Mouse (Mus musculus) lung, adult 18-20 months (tissue): Measurements from ENCODE around the gene Larp4.

Experiments used
- DNase-seq, 2 experiments: peaks; one replicate each; pipeline ENCODE4 v3.0.0; 2022; ENCODE audit warnings: mixed read lengths in 2 of 2

The Larp4 gene

DNA sequence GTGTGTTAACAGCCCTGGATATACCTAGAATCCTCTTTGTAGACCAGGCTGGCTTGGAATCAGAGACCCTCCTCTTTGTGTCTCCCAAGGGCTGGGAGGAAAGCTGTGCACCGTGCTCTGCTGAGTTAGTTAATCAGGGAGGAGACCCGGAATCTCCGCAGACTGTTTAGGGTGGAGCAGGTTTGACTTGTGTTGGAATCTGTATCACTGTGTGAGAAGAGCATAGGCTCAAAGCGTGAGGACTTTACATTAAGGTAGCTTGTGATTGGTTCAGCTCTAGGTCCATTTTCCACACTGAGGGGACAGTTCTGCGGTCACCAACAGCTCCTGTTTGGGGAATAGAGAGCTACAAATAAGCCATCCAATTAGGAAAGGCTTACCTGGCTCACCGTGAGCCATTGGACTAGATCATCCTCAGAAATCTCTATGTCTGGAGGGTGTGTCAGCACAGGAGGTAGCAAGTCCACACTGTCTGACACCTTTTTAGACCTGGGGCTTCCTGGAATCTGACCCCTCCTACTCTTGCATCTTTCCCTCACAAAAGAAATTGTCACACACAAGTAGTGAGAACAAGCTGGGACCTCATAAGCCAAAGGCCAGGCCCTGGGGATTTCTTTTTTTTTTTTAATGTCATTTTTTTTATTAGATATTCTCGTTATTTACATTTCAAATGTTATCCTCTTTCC is 89.9 kb downstream of the Larp4 start:
- DNase-seq: no peak

DNA sequence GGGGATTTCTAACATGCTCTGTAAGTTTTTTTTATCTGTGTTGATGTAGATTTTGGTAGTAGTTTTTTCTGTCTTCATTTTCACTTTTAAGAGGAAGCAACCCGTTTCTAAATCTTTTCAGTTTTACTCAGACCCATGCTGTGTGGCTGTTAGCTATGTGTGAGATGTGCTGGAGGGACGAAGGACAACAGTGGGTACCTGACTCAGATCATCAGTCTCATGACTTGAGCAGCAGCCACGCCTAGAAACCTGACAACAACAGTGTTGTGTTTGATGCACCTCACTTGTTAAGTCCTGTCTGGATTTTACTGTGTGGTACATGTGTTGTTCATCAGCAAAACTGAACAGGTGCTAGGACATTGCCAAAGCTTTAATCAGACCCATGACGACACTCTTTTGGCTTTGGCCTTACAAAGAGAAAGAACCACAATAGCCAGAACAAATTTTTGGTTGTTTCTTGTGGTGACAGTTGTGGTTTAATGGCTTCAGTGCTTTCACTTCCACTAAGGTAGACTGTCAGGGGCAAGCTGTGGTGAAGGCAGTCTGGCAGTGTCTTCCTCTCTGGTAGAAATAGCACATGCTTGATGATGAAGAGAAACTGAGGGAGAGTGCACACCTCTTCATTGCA is 90.8 kb downstream of the Larp4 start:
- no peak for DNase-seq

DNA sequence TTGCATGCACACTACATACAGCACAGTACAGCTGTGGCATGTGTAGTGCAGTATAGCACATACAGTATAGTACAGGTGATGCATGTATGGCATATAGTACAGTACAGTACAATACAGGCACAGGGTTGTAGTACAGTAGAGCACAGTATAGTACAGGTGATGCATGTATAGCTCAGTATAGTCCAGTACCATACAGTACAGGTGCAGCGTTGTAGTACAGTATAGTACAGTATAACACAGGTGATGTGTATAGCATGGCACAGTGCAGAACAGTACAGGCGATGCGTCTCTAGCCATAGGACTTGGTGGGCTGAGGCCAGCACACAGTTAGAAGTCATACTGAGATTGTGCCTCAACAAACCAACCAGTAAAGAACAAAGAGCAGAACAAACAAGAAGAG is 91.5 kb downstream of the Larp4 start:
- no peak for DNase-seq

DNA sequence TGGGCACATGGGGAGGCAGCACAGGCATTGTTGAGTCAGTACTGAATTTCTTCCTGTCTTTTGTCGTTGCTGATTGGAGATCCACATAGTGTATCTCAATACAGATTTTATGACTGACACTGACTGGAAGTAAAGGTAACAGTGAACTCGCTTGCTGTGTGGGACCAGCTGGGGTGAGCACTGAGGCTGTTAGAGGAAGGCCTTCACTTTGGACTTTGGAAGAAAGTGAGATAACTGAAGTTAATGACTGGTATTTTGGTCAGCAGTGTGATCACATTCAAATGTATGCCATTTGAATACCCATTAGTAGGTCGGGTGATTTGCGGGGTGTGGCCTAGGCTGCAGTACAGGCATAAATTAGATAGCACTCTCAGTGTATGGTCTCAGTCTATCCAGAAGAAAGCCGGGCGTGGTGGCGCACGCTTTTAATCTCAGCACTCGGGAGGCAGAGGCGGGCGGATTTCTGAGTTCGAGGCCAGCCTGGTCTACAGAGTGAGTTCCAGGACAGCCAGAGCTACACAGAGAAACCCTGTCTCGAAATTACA is 93.4 kb downstream of the Larp4 start:
- no peak for DNase-seq
